Comparison of ENCODE assay signal across 14 mouse cellular contexts in the genomic region with DNA sequence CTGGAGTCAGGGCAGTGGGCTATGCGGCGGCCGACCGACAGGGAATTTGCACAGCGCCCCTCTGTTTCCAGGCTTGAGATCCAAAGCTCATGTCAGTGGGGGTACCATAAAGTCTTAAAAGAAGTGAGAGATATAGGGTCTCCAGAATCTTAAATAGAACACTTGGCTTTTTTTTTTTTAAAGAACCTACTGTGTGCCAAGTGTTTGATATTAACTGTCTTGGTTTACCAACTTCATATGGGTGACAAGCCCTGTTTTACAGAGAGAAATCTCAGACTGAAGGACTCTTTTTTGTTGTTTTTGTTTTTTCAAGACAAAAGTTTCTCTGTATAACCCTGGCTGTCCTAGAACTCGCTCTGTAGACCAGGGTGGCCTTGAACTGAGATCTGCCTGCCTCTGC. TPM values are rescaled to one million over a fixed set of nuclear protein-coding genes. Genes with fewer than 3 reads are reported as not detected.
A peak's percentile ranks its signal among the peaks of the same experiment; 100 is the strongest.
DNase-seq lines count a peak whose midpoint lies in the region; ATAC-seq and TF ChIP-seq lines count a peak whose summit lies in the region.
"Had no signal": no experiment of that assay in that cellular context is flagged by ENCODE, and none has a peak within 500 bp of the region (broad histone marks: within the 10 kb centered on the region; RNA-seq: fewer than 3 reads in every experiment).

No protein-coding gene starts in this region.

- no peak for DNase-seq in lung, postnatal 0 days (ENCODE audit: low spot score)
- DNase-seq in lung, postnatal 14 days: no peak
- no peak for DNase-seq in hindbrain, postnatal 0 days (ENCODE audit: low spot score)
- DNase-seq in right cerebral cortex, adult 2 months (ENCODE audit: low spot score in 2 of 2): no peak
- DNase-seq: cerebellum, adult 11-12 months had no signal

- H3K4me3 ChIP-seq in lung, postnatal 0 days (ENCODE audit: low read depth, low read length): no peak overlapping the region
- H3K4me3 ChIP-seq in ES-Bruce4 (ENCODE audit: low read depth, low read length): peak overlapping the region; percentile 32
- H3K4me3 ChIP-seq in bone marrow, adult 2 months (replicated peaks; ENCODE audit: control insufficient read depth, low read depth, low read length): peak overlapping the region; percentile 81
- peak overlapping the region; percentile 39; the same call in 1 of the 2 replicates for H3K4me3 ChIP-seq in liver, embryonic 16.5 days (ENCODE audit: low read depth, low read length)
- H3K4me3 ChIP-seq in hindbrain, postnatal 0 days (ENCODE audit: low read length): no peak overlapping the region
- H3K4me3 ChIP-seq: embryonic facial prominence, embryonic 13.5 days; lung, embryonic 15.5 days had no signal

- 96% methylated on average over 6 of the region's 6 CpGs for WGBS in lung, postnatal 0 days
- 88% methylated on average over 6 of the region's 6 CpGs for WGBS in bone marrow, adult 2 months
- 78% methylated on average over 6 of the region's 6 CpGs for WGBS in liver, embryonic 16.5 days (ENCODE audit: insufficient replicate concordance)
- 94% methylated on average over 6 of the region's 6 CpGs for WGBS in hindbrain, postnatal 0 days

- 0 out of 2 replicates have a peak overlapping the region, but pooled peaks have one; percentile 14 for H3K27ac ChIP-seq in lung, postnatal 0 days (ENCODE audit: low read length)
- no peak overlapping the region for H3K27ac ChIP-seq in ES-Bruce4 (ENCODE audit: insufficient read depth, low read length)
- H3K27ac ChIP-seq in bone marrow, adult 2 months (ENCODE audit: control insufficient read depth, insufficient read depth, low read depth, low read length, poor library complexity): peak overlapping the region; percentile 96
- no peak overlapping the region for H3K27ac ChIP-seq in liver, embryonic 16.5 days (ENCODE audit: low read length)
- H3K27ac ChIP-seq in hindbrain, postnatal 0 days: no peak overlapping the region
- H3K27ac ChIP-seq: embryonic facial prominence, embryonic 13.5 days; limb, embryonic 10.5 days had no signal

- no peak overlapping the region for H3K4me2 ChIP-seq in lung, postnatal 0 days (replicated peaks; ENCODE audit: low read depth, low read length)
- H3K4me2 ChIP-seq in liver, embryonic 16.5 days (ENCODE audit: low read depth, low read length): peak overlapping the region; percentile 18; the same call in 1 of the 2 replicates
- no peak overlapping the region for H3K4me2 ChIP-seq in hindbrain, postnatal 0 days (ENCODE audit: low read depth, low read length)
- H3K4me2 ChIP-seq: embryonic facial prominence, embryonic 13.5 days; lung, embryonic 15.5 days had no signal

- TF ChIP-seq CTCF in lung, postnatal 0 days (IDR thresholded peaks at IDR 0.05): no peak
- TF ChIP-seq CTCF in ES-Bruce4 (IDR thresholded peaks at IDR 0.05; ENCODE audit: low read depth, low read length): no peak
- TF ChIP-seq CTCF in bone marrow, adult 2 months (IDR thresholded peaks at IDR 0.05; ENCODE audit: control insufficient read depth, insufficient read depth, low read length): no peak
- TF ChIP-seq CTCF in hindbrain, postnatal 0 days (IDR thresholded peaks at IDR 0.05; ENCODE audit: low read depth): no peak

- H3K4me1 ChIP-seq in lung, postnatal 0 days (ENCODE audit: insufficient read depth, low read depth, low read length): no peaks in the 10 kb centered on the region
- peaks cover 2% of the 10 kb centered on the region for H3K4me1 ChIP-seq in ES-Bruce4 (ENCODE audit: control insufficient read depth, insufficient read depth, low read length)
- peaks cover 3% of the 10 kb centered on the region for H3K4me1 ChIP-seq in bone marrow, adult 2 months (ENCODE audit: control insufficient read depth, insufficient read depth, low read length)
- H3K4me1 ChIP-seq in liver, embryonic 16.5 days (ENCODE audit: control insufficient read depth, low read depth, low read length): peaks cover 18% of the 10 kb centered on the region
- H3K4me1 ChIP-seq in hindbrain, postnatal 0 days (ENCODE audit: insufficient read depth, low read length): no peaks in the 10 kb centered on the region

- H3K27me3 ChIP-seq in lung, postnatal 0 days (replicated peaks; ENCODE audit: insufficient read depth, low read length): no peaks in the 10 kb centered on the region
- H3K27me3 ChIP-seq in ES-Bruce4 (ENCODE audit: control insufficient read depth, insufficient read depth, low read length, poor library complexity, severe bottlenecking): no peaks in the 10 kb centered on the region
- H3K27me3 ChIP-seq in liver, embryonic 16.5 days (ENCODE audit: control insufficient read depth, insufficient read depth, low read depth, low read length): no peaks in the 10 kb centered on the region
- no peaks in the 10 kb centered on the region for H3K27me3 ChIP-seq in hindbrain, postnatal 0 days (ENCODE audit: insufficient read depth, low read length)
- H3K27me3 ChIP-seq: embryonic facial prominence, embryonic 13.5 days; lung, embryonic 15.5 days; Patski had no signal

- H3K9me3 ChIP-seq in lung, postnatal 0 days (ENCODE audit: low read length): no peaks in the 10 kb centered on the region
- no peaks in the 10 kb centered on the region for H3K9me3 ChIP-seq in ES-Bruce4 (replicated peaks; ENCODE audit: control insufficient read depth, insufficient read depth, low read length, poor library complexity, severe bottlenecking)
- H3K9me3 ChIP-seq in liver, embryonic 16.5 days (replicated peaks; ENCODE audit: control insufficient read depth, low read length): no peaks in the 10 kb centered on the region
- H3K9me3 ChIP-seq in hindbrain, postnatal 0 days (ENCODE audit: low read length): no peaks in the 10 kb centered on the region
- H3K9me3 ChIP-seq: embryonic facial prominence, embryonic 13.5 days; limb, embryonic 10.5 days; lung, embryonic 15.5 days had no signal

- no peak for TF ChIP-seq POLR2A in ES-Bruce4 (IDR thresholded peaks at IDR 0.05; ENCODE audit: insufficient read depth, low read length)
- TF ChIP-seq POLR2A in bone marrow, adult 2 months (IDR thresholded peaks at IDR 0.05; ENCODE audit: borderline replicate concordance, control insufficient read depth, low read depth, low read length): no peak

- H3K36me3 ChIP-seq in lung, postnatal 0 days (ENCODE audit: insufficient read depth, low read length): no peaks in the 10 kb centered on the region
- H3K36me3 ChIP-seq in ES-Bruce4 (ENCODE audit: control insufficient read depth, insufficient read depth, low read length, poor library complexity, severe bottlenecking): no peaks in the 10 kb centered on the region
- no peaks in the 10 kb centered on the region for H3K36me3 ChIP-seq in liver, embryonic 16.5 days (ENCODE audit: control insufficient read depth, insufficient read depth)
- H3K36me3 ChIP-seq in hindbrain, postnatal 0 days (ENCODE audit: insufficient read depth, low read length): peaks cover 6% of the 10 kb centered on the region; the same call in 1 of the 2 replicates

- ATAC-seq in lung, postnatal 0 days: no peak
- ATAC-seq in liver, embryonic 16.5 days (ENCODE audit: low read depth): no peak
- no peak for ATAC-seq in hindbrain, postnatal 0 days
- ATAC-seq: Patski had no signal

- H3K9ac ChIP-seq in lung, postnatal 0 days (replicated peaks; ENCODE audit: low read depth): no peak overlapping the region
- H3K9ac ChIP-seq in ES-Bruce4 (ENCODE audit: low read depth, poor library complexity, severe bottlenecking): peak overlapping the region; percentile 19; the same call in 1 of the 2 replicates
- H3K9ac ChIP-seq in liver, embryonic 16.5 days (ENCODE audit: low read depth, low read length): no peak overlapping the region
- H3K9ac ChIP-seq in hindbrain, postnatal 0 days (replicated peaks; ENCODE audit: low read length): no peak overlapping the region
- H3K9ac ChIP-seq: embryonic facial prominence, embryonic 13.5 days; lung, embryonic 15.5 days had no signal

- TF ChIP-seq EP300 in lung, postnatal 0 days (IDR thresholded peaks at IDR 0.05): no peak
- no peak for TF ChIP-seq EP300 in ES-Bruce4 (IDR thresholded peaks at IDR 0.05; ENCODE audit: insufficient read depth, low read depth, low read length)

RNA-seq across cellular contexts. Expression of a gene that starts 1.4 kb away (rescaled TPM):
- polyA plus RNA-seq in lung, postnatal 0 days (2015; fragmentation: Nextera tagmentation; extraction: Ambion mirVana): 9.0 and 9.7 TPM in 2 replicates
- polyA plus RNA-seq in ES-Bruce4 (2011; ENCODE audit: insufficient read depth, insufficient read length, low read depth, missing spikeins): not detected in 2 replicates
- polyA plus RNA-seq in bone marrow, adult 2 months (2011; ENCODE audit: insufficient read depth, insufficient read length, low replicate concordance, missing spikeins): 11.7 and 41.8 TPM in 2 replicates
- 9.3 and 9.6 TPM in 2 replicates for polyA plus RNA-seq in liver, embryonic 16.5 days (2015; fragmentation: Nextera tagmentation; extraction: Ambion mirVana)
- total RNA-seq in hindbrain, postnatal 0 days (2014; rRNA removed): 1.9 and 2.3 TPM in 2 replicates
- 3.1 and 3.6 TPM in 2 replicates for polyA plus RNA-seq in hindbrain, postnatal 0 days (2015; fragmentation: Nextera tagmentation; extraction: Ambion mirVana)

RNA-seq across cellular contexts. Expression of a gene that starts 6.9 kb away (rescaled TPM):
- polyA plus RNA-seq in lung, postnatal 0 days (2015; fragmentation: Nextera tagmentation; extraction: Ambion mirVana): 13.3 and 14.0 TPM in 2 replicates
- 4.0 and 5.7 TPM in 2 replicates for polyA plus RNA-seq in ES-Bruce4 (2011; ENCODE audit: insufficient read depth, insufficient read length, low read depth, missing spikeins)
- polyA plus RNA-seq in bone marrow, adult 2 months (2011; ENCODE audit: insufficient read depth, insufficient read length, low replicate concordance, missing spikeins): 9.4 and 10.9 TPM in 2 replicates
- 7.5 and 7.8 TPM in 2 replicates for polyA plus RNA-seq in liver, embryonic 16.5 days (2015; fragmentation: Nextera tagmentation; extraction: Ambion mirVana)
- 33.4 and 38.5 TPM in 2 replicates for total RNA-seq in hindbrain, postnatal 0 days (2014; rRNA removed)
- polyA plus RNA-seq in hindbrain, postnatal 0 days (2015; fragmentation: Nextera tagmentation; extraction: Ambion mirVana): 39.2 and 42.4 TPM in 2 replicates

RNA-seq across cellular contexts. Expression of a gene that starts 7.0 kb away (rescaled TPM):
- 51.8 and 54.1 TPM in 2 replicates for polyA plus RNA-seq in lung, postnatal 0 days (2015; fragmentation: Nextera tagmentation; extraction: Ambion mirVana)
- polyA plus RNA-seq in ES-Bruce4 (2011; ENCODE audit: insufficient read depth, insufficient read length, low read depth, missing spikeins): 48.5 and 52.1 TPM in 2 replicates
- 72.6 and 130 TPM in 2 replicates for polyA plus RNA-seq in bone marrow, adult 2 months (2011; ENCODE audit: insufficient read depth, insufficient read length, low replicate concordance, missing spikeins)
- polyA plus RNA-seq in liver, embryonic 16.5 days (2015; fragmentation: Nextera tagmentation; extraction: Ambion mirVana): 24.7 and 25.5 TPM in 2 replicates
- 44.6 and 56.7 TPM in 2 replicates for total RNA-seq in hindbrain, postnatal 0 days (2014; rRNA removed)
- 72.1 and 75.7 TPM in 2 replicates for polyA plus RNA-seq in hindbrain, postnatal 0 days (2015; fragmentation: Nextera tagmentation; extraction: Ambion mirVana)

RNA-seq across cellular contexts. Expression of a gene that starts 16.5 kb away (rescaled TPM):
- polyA plus RNA-seq in lung, postnatal 0 days (2015; fragmentation: Nextera tagmentation; extraction: Ambion mirVana): 2.0 and 2.9 TPM in 2 replicates
- polyA plus RNA-seq in ES-Bruce4 (2011; ENCODE audit: insufficient read depth, insufficient read length, low read depth, missing spikeins): 0.90 TPM in 1 of 2 replicates, not detected in the other
- polyA plus RNA-seq in bone marrow, adult 2 months (2011; ENCODE audit: insufficient read depth, insufficient read length, low replicate concordance, missing spikeins): 4.5 and 6.1 TPM in 2 replicates
- polyA plus RNA-seq in liver, embryonic 16.5 days (2015; fragmentation: Nextera tagmentation; extraction: Ambion mirVana): 0.83 and 1.2 TPM in 2 replicates
- total RNA-seq in hindbrain, postnatal 0 days (2014; rRNA removed): 0.43 and 0.73 TPM in 2 replicates
- polyA plus RNA-seq in hindbrain, postnatal 0 days (2015; fragmentation: Nextera tagmentation; extraction: Ambion mirVana): 1.1 and 1.5 TPM in 2 replicates
- total RNA-seq: common myeloid progenitor, adult 5-6 weeks had no signal

RNA-seq across cellular contexts. Expression of a gene that starts 19.5 kb away (rescaled TPM):
- 1.3 and 1.8 TPM in 2 replicates for polyA plus RNA-seq in lung, postnatal 0 days (2015; fragmentation: Nextera tagmentation; extraction: Ambion mirVana)
- 13.3 and 18.8 TPM in 2 replicates for polyA plus RNA-seq in ES-Bruce4 (2011; ENCODE audit: insufficient read depth, insufficient read length, low read depth, missing spikeins)
- polyA plus RNA-seq in bone marrow, adult 2 months (2011; ENCODE audit: insufficient read depth, insufficient read length, low replicate concordance, missing spikeins): 0.49 and 1.2 TPM in 2 replicates
- polyA plus RNA-seq in liver, embryonic 16.5 days (2015; fragmentation: Nextera tagmentation; extraction: Ambion mirVana): 0.19 and 0.20 TPM in 2 replicates
- 127 and 172 TPM in 2 replicates for total RNA-seq in hindbrain, postnatal 0 days (2014; rRNA removed)
- 15.6 and 16.4 TPM in 2 replicates for polyA plus RNA-seq in hindbrain, postnatal 0 days (2015; fragmentation: Nextera tagmentation; extraction: Ambion mirVana)
- total RNA-seq: neutrophil, adult 5-6 weeks had no signal

Comparison
In these comparisons a context has a peak if more than half of its experiments do, and no peak if none do; other contexts are left out.
1. H3K27ac ChIP-seq: peak in lung, postnatal 0 days (single experiment) and bone marrow, adult 2 months (single experiment); none in ES-Bruce4 (single experiment), liver, embryonic 16.5 days (single experiment) and hindbrain, postnatal 0 days (single experiment).
2. H3K4me3 ChIP-seq: peak in ES-Bruce4 (single experiment), bone marrow, adult 2 months (single experiment) and liver, embryonic 16.5 days (single experiment); none in lung, postnatal 0 days (single experiment) and hindbrain, postnatal 0 days (single experiment).